Mouse (Mus musculus): ENCODE results near the gene Slc9a2. TPM values are rescaled to one million over a fixed set of nuclear protein-coding genes. Genes with fewer than 3 reads are reported as not detected.
"Not testable (repeated sequence)": the region's sequence is repeated elsewhere in the genome, so short reads cannot be mapped to it uniquely, and the experiment has no call there.

Gene Slc9a2
- total RNA-seq, 2 experiments from 2014 or later: 2.7 to 2.9 TPM

GRCm38 (mm10) chr1:40681699-40682510 is 1.5 kb downstream of the Slc9a2 start:
- no peak for DNase-seq (ENCODE audit: low spot score in 2 of 2)
- intact Hi-C loops (cut with DNase I): no loop called here

- intact Hi-C loops (cut with DNase I): no loop called here
- peak in 1 of 2 experiments; percentile 22 for DNase-seq (ENCODE audit: low spot score in 2 of 2)
Observed at GRCm38 (mm10) chr1:40694296-40694695, 13.9 kb downstream of the Slc9a2 start.

GRCm38 (mm10) chr1:40696436-40696835 is 16.1 kb downstream of the Slc9a2 start:
- intact Hi-C loops (cut with DNase I): no loop called here
- no peak for DNase-seq (ENCODE audit: low spot score in 2 of 2)

- intact Hi-C loops (cut with DNase I): no loop called here
- DNase-seq (ENCODE audit: low spot score in 2 of 2): no peak
Observed at GRCm38 (mm10) chr1:40705099-40705498, 24.7 kb downstream of the Slc9a2 start.

GRCm38 (mm10) chr1:40714950-40715349 is 34.6 kb downstream of the Slc9a2 start:
- intact Hi-C loops (cut with DNase I): no loop called here
- no peak for DNase-seq (ENCODE audit: low spot score in 2 of 2)

GRCm38 (mm10) chr1:40726051-40726450 is 45.7 kb downstream of the Slc9a2 start:
- intact Hi-C loops (cut with DNase I): no loop called here

GRCm38 (mm10) chr1:40727404-40727803 is 47.0 kb downstream of the Slc9a2 start:
- intact Hi-C loops (cut with DNase I): no loop called here
- DNase-seq (ENCODE audit: low spot score in 2 of 2): no peak

More at GRCm38 (mm10) chr1:40726051-40726450, 45.7 kb downstream of the Slc9a2 start:
- no peak for DNase-seq (ENCODE audit: low spot score in 2 of 2)

- intact Hi-C loops (cut with DNase I): no loop called here
- no peak for DNase-seq (ENCODE audit: low spot score in 2 of 2)
Observed at GRCm38 (mm10) chr1:40728636-40729035, 48.3 kb downstream of the Slc9a2 start.

GRCm38 (mm10) chr1:40737671-40738070 is 57.3 kb downstream of the Slc9a2 start:
- DNase-seq (ENCODE audit: low spot score in 2 of 2): no peak
- intact Hi-C loops (cut with DNase I): no loop called here

- DNase-seq (ENCODE audit: low spot score in 2 of 2); intact Hi-C loops (cut with DNase I): not testable (repeated sequence)
Observed at GRCm38 (mm10) chr1:40738246-40738645, 57.9 kb downstream of the Slc9a2 start.

GRCm38 (mm10) chr1:40740739-40741138 is 60.4 kb downstream of the Slc9a2 start:
- DNase-seq (ENCODE audit: low spot score in 2 of 2): no peak
- intact Hi-C loops (cut with DNase I): no loop called here

GRCm38 (mm10) chr1:40746089-40746488 is 65.7 kb downstream of the Slc9a2 start:
- intact Hi-C loops (cut with DNase I): no loop called here
- DNase-seq (ENCODE audit: low spot score in 2 of 2): no peak

GRCm38 (mm10) chr1:40759751-40760445 is 79.5 kb downstream of the Slc9a2 start:
- DNase-seq (ENCODE audit: low spot score in 2 of 2): no peak
- intact Hi-C loops (cut with DNase I): no loop called here

- DNase-seq (ENCODE audit: low spot score in 2 of 2): no peak
- intact Hi-C loops (cut with DNase I): no loop called here
Observed at GRCm38 (mm10) chr1:40764042-40764441, 83.7 kb downstream of the Slc9a2 start.

- intact Hi-C loops (cut with DNase I): loop anchor here (5.0 kb wide), 1 partner anchor 187 kb away; no protein-coding TSS in a partner anchor
Observed at GRCm38 (mm10) chr1:40764701-40765275, 84.4 kb downstream of the Slc9a2 start.

GRCm38 (mm10) chr1:40765521-40765920 is 85.1 kb downstream of the Slc9a2 start:
- no peak for DNase-seq (ENCODE audit: low spot score in 2 of 2)
- intact Hi-C loops (cut with DNase I): loop anchor here (5.0 kb wide), 1 partner anchor 188 kb away; no protein-coding TSS in a partner anchor

More at GRCm38 (mm10) chr1:40764701-40765275, 84.4 kb downstream of the Slc9a2 start:
- DNase-seq (ENCODE audit: low spot score in 2 of 2): no peak

- no peak for DNase-seq (ENCODE audit: low spot score in 2 of 2)
- intact Hi-C loops (cut with DNase I): loop anchor here (5.0 kb wide), 1 partner anchor 190 kb away; no protein-coding TSS in a partner anchor
Observed at GRCm38 (mm10) chr1:40767588-40767987, 87.2 kb downstream of the Slc9a2 start.

- intact Hi-C loops (cut with DNase I): loop anchor here (5.0 kb wide), 1 partner anchor 191 kb away; no protein-coding TSS in a partner anchor
- DNase-seq (ENCODE audit: low spot score in 2 of 2): peak; percentile 40 to 48
Observed at GRCm38 (mm10) chr1:40768606-40769005, 88.2 kb downstream of the Slc9a2 start.

GRCm38 (mm10) chr1:40769331-40769894 is 89.0 kb downstream of the Slc9a2 start:
- no peak for DNase-seq (ENCODE audit: low spot score in 2 of 2)
- intact Hi-C loops (cut with DNase I): loop anchor here (5.0 kb wide), 1 partner anchor 192 kb away; no protein-coding TSS in a partner anchor

Data from left cerebral cortex, postnatal 14 days (tissue).